Mouse (Mus musculus): Measurements from ENCODE around the gene Ippk. TPM values are rescaled to one million over a fixed set of nuclear protein-coding genes. Genes with fewer than 3 reads are reported as not detected.
A peak's percentile ranks its signal among the peaks of the same experiment; 100 is the strongest.

Gene Ippk
- polyA plus RNA-seq, 1 experiment = 7.1 TPM

DNA sequence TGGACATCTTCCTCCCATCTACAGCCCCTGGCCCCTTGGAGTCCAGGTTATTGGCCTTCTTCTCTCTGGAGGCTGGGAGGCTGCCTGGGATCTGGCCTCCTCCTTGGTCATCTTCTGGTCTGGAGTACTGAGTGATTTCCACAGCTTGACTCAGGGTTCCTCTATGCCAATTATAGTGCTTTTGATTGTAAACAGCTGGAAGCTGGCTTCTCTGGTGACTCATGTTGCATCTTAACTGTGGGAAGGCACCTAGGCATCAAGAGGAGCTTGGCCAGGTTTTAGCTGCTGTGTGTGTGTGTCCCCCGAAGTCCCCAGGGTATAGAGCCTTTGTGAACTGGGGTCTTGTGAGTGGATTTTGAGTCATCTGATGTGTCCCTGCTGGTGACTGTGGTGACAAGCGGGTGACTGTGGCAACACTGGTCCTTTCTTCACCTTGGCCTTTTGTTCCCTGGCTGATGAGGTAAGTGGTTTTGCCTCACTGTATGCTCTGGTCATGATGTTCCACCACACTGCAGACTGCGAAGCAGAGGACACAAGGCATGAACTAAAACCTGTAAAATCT, 26.1 kb upstream of the Ippk start:
- TF ChIP-seq CTCF (IDR thresholded peaks at IDR 0.05; ENCODE audit: borderline replicate concordance, control insufficient read depth, extremely low read depth, insufficient read depth, low read length, poor library complexity) = no peak
- no peak for TF ChIP-seq POLR2A (IDR thresholded peaks at IDR 0.05; ENCODE audit: control insufficient read depth, extremely low read depth, insufficient read depth, low read length, poor library complexity)
- no peaks in the 10 kb centered on the region for H3K27me3 ChIP-seq (ENCODE audit: control insufficient read depth, insufficient read depth, low read length)
- 94% methylated on average over 3 of the region's 3 CpGs for WGBS
- peaks cover 10% of the 10 kb centered on the region for H3K4me1 ChIP-seq (replicated peaks; ENCODE audit: control insufficient read depth, insufficient read depth, low read length)
- H3K36me3 ChIP-seq (ENCODE audit: control insufficient read depth, insufficient read depth, low read length) = no peaks in the 10 kb centered on the region
- H3K4me3 ChIP-seq (ENCODE audit: control insufficient read depth, insufficient read depth, low read length) = no peak overlapping the region
- no peak overlapping the region for H3K27ac ChIP-seq (ENCODE audit: control insufficient read depth, insufficient read depth, low read length)
- DNase-seq = no peak

DNA sequence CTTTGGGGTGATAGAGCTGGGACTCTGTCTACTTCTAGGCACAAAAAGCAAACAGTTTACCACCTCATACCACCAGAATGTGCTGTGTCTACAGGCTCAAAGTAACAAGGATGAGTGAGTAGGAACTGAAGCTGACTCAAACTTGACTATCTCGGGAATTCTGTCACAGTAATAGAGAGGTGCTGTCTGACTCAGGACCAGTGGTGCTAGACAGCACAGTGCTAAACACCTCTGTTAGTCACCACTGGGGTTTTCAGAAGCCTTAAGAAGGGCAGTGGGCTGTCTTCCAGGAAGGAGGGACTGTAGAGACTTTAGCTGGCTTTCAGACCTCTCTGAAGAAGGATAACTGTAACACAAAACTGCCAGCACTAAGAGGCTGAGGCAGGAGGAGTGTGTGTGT, 24.3 kb upstream of the Ippk start:
- H3K4me1 ChIP-seq (replicated peaks; ENCODE audit: control insufficient read depth, insufficient read depth, low read length) = peaks cover 10% of the 10 kb centered on the region
- H3K27ac ChIP-seq (ENCODE audit: control insufficient read depth, insufficient read depth, low read length) = no peak overlapping the region
- WGBS = 91% methylated on average over 1 of the region's 1 CpGs
- H3K27me3 ChIP-seq (ENCODE audit: control insufficient read depth, insufficient read depth, low read length) = no peaks in the 10 kb centered on the region
- no peak for TF ChIP-seq POLR2A (IDR thresholded peaks at IDR 0.05; ENCODE audit: control insufficient read depth, extremely low read depth, insufficient read depth, low read length, poor library complexity)
- no peak for TF ChIP-seq CTCF (IDR thresholded peaks at IDR 0.05; ENCODE audit: borderline replicate concordance, control insufficient read depth, extremely low read depth, insufficient read depth, low read length, poor library complexity)
- no peaks in the 10 kb centered on the region for H3K36me3 ChIP-seq (ENCODE audit: control insufficient read depth, insufficient read depth, low read length)
- no peak overlapping the region for H3K4me3 ChIP-seq (ENCODE audit: control insufficient read depth, insufficient read depth, low read length)
- no peak for DNase-seq

DNA sequence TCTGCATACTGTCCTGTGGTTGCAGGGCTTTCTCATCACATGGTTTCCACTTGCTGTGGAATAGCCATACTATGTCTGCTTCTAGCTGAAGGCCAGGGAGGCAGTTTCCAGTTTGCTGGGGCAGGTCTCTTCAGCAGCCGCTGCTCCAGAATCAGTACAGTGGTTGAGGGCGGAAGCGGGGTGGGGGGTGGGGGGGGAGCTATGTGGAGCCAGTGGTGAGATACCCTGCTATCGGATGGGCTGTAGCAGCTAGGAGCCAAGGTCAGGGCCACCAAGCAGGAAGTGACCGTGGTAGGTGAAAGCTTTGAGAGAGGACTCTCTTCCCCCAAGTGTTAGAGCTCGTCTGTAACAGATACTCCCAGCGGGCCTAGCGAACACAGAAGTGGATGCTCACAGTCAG, 22.9 kb upstream of the Ippk start:
- H3K4me1 ChIP-seq (replicated peaks; ENCODE audit: control insufficient read depth, insufficient read depth, low read length) = peaks cover 10% of the 10 kb centered on the region
- WGBS = 78% methylated on average over 8 of the region's 8 CpGs
- H3K27me3 ChIP-seq (ENCODE audit: control insufficient read depth, insufficient read depth, low read length) = no peaks in the 10 kb centered on the region
- H3K4me3 ChIP-seq (ENCODE audit: control insufficient read depth, insufficient read depth, low read length) = no peak overlapping the region
- H3K36me3 ChIP-seq (ENCODE audit: control insufficient read depth, insufficient read depth, low read length) = no peaks in the 10 kb centered on the region
- TF ChIP-seq CTCF (IDR thresholded peaks at IDR 0.05; ENCODE audit: borderline replicate concordance, control insufficient read depth, extremely low read depth, insufficient read depth, low read length, poor library complexity) = no peak
- TF ChIP-seq POLR2A (IDR thresholded peaks at IDR 0.05; ENCODE audit: control insufficient read depth, extremely low read depth, insufficient read depth, low read length, poor library complexity) = no peak
- no peak for DNase-seq
- no peak overlapping the region for H3K27ac ChIP-seq (ENCODE audit: control insufficient read depth, insufficient read depth, low read length)

DNA sequence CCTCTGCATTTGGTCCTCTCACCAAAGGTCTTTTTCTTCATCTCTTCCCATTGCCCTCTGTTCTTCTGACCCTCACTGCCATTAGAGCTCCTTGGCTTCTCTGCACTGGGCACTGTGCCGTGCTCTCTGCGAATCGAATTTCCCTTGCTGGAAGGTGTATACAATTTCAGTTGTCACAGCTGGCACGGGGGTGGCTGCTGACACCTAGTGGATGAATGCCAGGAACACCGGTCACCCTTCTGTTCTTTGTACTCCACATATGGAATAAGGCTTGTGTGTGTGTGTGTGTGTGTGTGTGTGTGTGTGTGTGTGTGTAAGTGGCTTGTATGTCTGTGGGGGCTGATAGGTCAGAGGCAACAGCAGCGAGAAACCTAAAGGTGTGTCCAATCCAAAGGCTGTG, 20.9 kb upstream of the Ippk start:
- DNase-seq = no peak
- TF ChIP-seq CTCF (IDR thresholded peaks at IDR 0.05; ENCODE audit: borderline replicate concordance, control insufficient read depth, extremely low read depth, insufficient read depth, low read length, poor library complexity) (no peak; the same call in 1 of the 2 replicates), POLR2A (IDR thresholded peaks at IDR 0.05; ENCODE audit: control insufficient read depth, extremely low read depth, insufficient read depth, low read length, poor library complexity) (no peak)
- no peak overlapping the region for H3K4me3 ChIP-seq (ENCODE audit: control insufficient read depth, insufficient read depth, low read length)
- no peak overlapping the region for H3K27ac ChIP-seq (ENCODE audit: control insufficient read depth, insufficient read depth, low read length)
- H3K4me1 ChIP-seq (replicated peaks; ENCODE audit: control insufficient read depth, insufficient read depth, low read length) = peaks cover 10% of the 10 kb centered on the region
- no peaks in the 10 kb centered on the region for H3K27me3 ChIP-seq (ENCODE audit: control insufficient read depth, insufficient read depth, low read length)
- WGBS = 23% methylated on average over 6 of the region's 6 CpGs
- no peaks in the 10 kb centered on the region for H3K36me3 ChIP-seq (ENCODE audit: control insufficient read depth, insufficient read depth, low read length)

DNA sequence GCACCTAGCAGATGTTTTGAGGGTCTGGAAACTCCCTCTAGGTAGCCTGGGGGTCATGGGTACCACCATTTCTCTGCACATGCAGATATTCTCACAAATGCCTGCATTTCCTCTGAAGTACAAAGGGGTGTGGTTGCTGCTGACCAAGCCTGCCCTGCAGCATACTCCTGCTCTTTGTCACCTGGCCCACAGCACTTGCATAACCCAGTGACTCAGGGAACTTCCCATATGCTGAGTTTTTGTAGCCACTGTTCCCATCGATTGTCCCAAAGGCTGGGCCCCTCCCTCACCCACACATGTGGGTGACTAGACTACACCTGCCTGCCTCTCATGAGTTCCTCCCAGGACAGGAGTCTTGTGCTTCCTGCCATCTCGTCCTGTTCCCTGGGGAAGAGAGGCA, 18.4 kb upstream of the Ippk start:
- H3K4me3 ChIP-seq (ENCODE audit: control insufficient read depth, insufficient read depth, low read length) = no peak overlapping the region
- H3K36me3 ChIP-seq (ENCODE audit: control insufficient read depth, insufficient read depth, low read length) = no peaks in the 10 kb centered on the region
- 0 out of 2 replicates have a peak, but pooled peaks cover 5% of the 10 kb centered on the region for H3K4me1 ChIP-seq (replicated peaks; ENCODE audit: control insufficient read depth, insufficient read depth, low read length)
- no peak for TF ChIP-seq CTCF (IDR thresholded peaks at IDR 0.05; ENCODE audit: borderline replicate concordance, control insufficient read depth, extremely low read depth, insufficient read depth, low read length, poor library complexity)
- no peak for TF ChIP-seq POLR2A (IDR thresholded peaks at IDR 0.05; ENCODE audit: control insufficient read depth, extremely low read depth, insufficient read depth, low read length, poor library complexity)
- no peak for DNase-seq
- WGBS = 58% methylated on average over 2 of the region's 2 CpGs
- no peak overlapping the region for H3K27ac ChIP-seq (ENCODE audit: control insufficient read depth, insufficient read depth, low read length)
- no peaks in the 10 kb centered on the region for H3K27me3 ChIP-seq (ENCODE audit: control insufficient read depth, insufficient read depth, low read length)

DNA sequence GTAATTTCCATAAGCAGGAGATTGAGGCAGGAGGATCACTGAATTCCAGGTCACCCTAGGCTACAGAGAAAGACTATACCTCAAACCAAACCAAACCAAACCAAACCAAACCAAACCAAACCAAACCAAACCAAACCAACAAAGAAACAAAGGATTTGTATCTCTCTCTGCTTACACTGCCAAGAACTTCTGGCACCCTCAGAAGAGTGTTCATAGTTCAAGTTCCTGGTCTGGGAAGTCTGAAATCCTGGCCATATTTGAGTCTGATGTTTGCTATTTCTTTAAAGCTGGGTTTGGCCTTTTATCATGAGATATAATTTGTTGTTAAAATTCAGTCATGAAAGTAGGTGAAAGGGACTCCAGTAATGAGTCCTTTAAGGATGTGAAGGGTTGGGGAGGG, 13.3 kb upstream of the Ippk start:
- DNase-seq = no peak
- H3K36me3 ChIP-seq (ENCODE audit: control insufficient read depth, insufficient read depth, low read length) = no peaks in the 10 kb centered on the region
- no peaks in the 10 kb centered on the region for H3K27me3 ChIP-seq (ENCODE audit: control insufficient read depth, insufficient read depth, low read length)
- no peak overlapping the region for H3K4me3 ChIP-seq (ENCODE audit: control insufficient read depth, insufficient read depth, low read length)
- no peak for TF ChIP-seq CTCF (IDR thresholded peaks at IDR 0.05; ENCODE audit: borderline replicate concordance, control insufficient read depth, extremely low read depth, insufficient read depth, low read length, poor library complexity)
- no peak for TF ChIP-seq POLR2A (IDR thresholded peaks at IDR 0.05; ENCODE audit: control insufficient read depth, extremely low read depth, insufficient read depth, low read length, poor library complexity)
- H3K4me1 ChIP-seq (replicated peaks; ENCODE audit: control insufficient read depth, insufficient read depth, low read length) = no peaks in the 10 kb centered on the region
- no peak overlapping the region for H3K27ac ChIP-seq (ENCODE audit: control insufficient read depth, insufficient read depth, low read length)

DNA sequence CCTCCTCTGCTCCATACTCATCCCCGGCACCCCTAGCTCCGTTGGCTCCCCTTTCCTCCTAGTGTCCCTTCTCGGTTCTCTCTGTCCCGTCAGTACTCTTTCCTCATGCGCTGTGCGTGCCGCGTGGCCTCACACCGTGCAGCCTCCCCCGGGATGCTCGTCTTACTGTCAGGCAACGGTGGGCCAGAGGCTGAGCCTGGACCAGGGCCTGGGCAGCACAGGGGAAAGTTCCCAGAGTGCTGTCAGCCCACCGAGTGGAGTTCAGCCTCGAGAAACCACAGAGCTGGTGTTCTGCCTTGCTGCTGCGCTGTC, 513 bp downstream of the Ippk start:
- DNase-seq = no peak
- WGBS = 1% methylated on average over 15 of the region's 15 CpGs
- Histone ChIP-seq H3K4me1 (replicated peaks; ENCODE audit: control insufficient read depth, insufficient read depth, low read length) (peaks cover 16% of the 10 kb centered on the region), H3K27ac (ENCODE audit: control insufficient read depth, insufficient read depth, low read length) (no peak overlapping the region), H3K4me3 (ENCODE audit: control insufficient read depth, insufficient read depth, low read length) (peak overlapping the region; percentile 68), H3K27me3 (ENCODE audit: control insufficient read depth, insufficient read depth, low read length) (no peaks in the 10 kb centered on the region), H3K36me3 (ENCODE audit: control insufficient read depth, insufficient read depth, low read length) (no peaks in the 10 kb centered on the region)
- TF ChIP-seq POLR2A (IDR thresholded peaks at IDR 0.05; ENCODE audit: control insufficient read depth, extremely low read depth, insufficient read depth, low read length, poor library complexity) = no peak
- no peak for TF ChIP-seq CTCF (IDR thresholded peaks at IDR 0.05; ENCODE audit: borderline replicate concordance, control insufficient read depth, extremely low read depth, insufficient read depth, low read length, poor library complexity)

All from thymus, adult 2 months (tissue).